Mouse (Mus musculus) erythroblast, embryonic 14.5 days (primary cell): ENCODE measurements around the gene Thbd.

Source experiments
- GATA1 ChIP-seq: IDR thresholded peaks from 2 replicates; pipeline ENCODE4 v1.6.1; 2012; ENCODE audit warnings: low read length, inconsistent platforms, mixed read lengths
- TAL1 ChIP-seq: IDR thresholded peaks from 3 replicates; pipeline ENCODE4 v1.6.1; 2012; ENCODE audit warnings: low read length, inconsistent platforms, mixed read lengths

DNA sequence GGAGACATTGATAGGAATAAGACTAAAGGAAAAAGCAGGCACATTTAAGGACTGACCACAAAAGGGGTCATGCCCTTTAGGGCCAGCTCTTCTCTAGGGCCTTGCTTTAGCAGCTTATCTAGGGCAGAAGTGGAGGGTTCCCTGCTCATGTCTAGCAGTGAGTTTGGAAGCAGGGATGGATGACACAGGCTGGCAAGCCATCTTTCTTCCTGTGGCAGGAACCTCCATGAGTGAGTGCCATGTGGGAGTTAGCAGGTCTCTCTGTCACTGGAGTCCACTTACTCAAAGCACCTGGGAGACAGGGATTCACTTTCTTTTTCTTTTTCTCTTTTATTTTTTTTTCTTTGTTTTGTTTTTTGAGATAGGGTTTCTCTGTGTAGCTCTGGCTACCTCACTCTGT lies 14.1 kb downstream of the Thbd start:
- TF ChIP-seq GATA1 (no peak), TAL1 (no peak)
